Mouse (Mus musculus) splenic B cell, adult 2 months (primary cell): ENCODE measurements around the gene Grip1.

Experiments
- DNase-seq: peaks from one replicate; pipeline ENCODE4 v3.0.0-alpha.2; 2011; ENCODE audit warnings: low read depth, low spot score
- H3K27me3 ChIP-seq: 2 replicates; pipeline ENCODE4 v1.6.1; 2012; ENCODE audit warnings: mild to moderate bottlenecking, low read length, moderate library complexity, mixed read lengths; ENCODE audit not compliant: control insufficient read depth, poor library complexity, insufficient read depth, severe bottlenecking
- H3K36me3 ChIP-seq: 2 replicates; pipeline ENCODE4 v1.6.1; 2012; ENCODE audit warnings: mild to moderate bottlenecking, low read length, moderate library complexity, mixed read lengths; ENCODE audit not compliant: control insufficient read depth, poor library complexity, insufficient read depth, severe bottlenecking

Grip1 gene

DNA sequence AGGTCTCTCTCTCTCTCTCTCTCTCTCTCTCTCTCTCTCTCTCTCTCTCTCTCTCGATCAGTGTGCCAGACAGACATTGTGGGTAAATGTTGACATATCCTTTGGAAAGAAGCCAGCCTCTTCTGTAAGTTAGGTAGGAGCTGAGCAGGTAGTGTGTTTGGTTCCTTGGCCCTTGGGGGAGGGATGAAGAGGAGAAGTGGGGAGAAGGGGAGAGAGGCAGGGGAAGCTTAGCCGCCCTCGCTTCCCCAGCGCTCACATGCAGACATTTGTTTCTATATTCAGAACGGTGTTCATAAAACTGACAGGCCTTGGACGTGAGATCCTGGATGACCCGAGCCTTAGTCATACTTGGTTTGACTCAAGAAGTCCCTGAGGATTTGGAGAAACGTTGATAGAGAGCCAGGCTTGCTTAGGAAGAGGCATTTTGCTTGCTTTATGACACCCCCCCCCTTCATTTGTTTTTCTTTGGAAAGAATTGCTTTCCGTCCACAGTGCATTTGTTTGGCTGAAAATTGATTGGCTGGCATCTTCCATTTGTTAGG lies 243.7 kb downstream of the Grip1 start:
- no peak for DNase-seq
- Histone ChIP-seq H3K27me3 (no peaks in the 10 kb centered on the region), H3K36me3 (no peaks in the 10 kb centered on the region)

DNA sequence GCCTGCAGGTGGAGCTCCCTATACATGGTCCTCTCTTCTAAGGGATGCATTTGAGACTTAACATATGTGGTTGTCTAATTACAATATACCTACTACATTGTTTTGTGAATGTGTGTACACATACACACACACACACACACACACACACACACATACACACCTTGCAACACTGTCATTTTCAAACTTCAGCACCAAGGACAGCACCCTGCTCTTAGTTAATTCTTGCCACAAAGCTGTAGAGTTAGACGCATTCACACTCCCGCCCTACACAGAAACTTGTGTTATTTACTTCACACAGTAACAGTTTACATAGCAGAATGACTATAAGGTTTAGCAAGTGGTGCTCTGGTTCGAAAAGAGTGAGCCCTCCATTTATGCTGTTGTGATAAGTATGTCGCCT lies 251.7 kb downstream of the Grip1 start:
- no peak for DNase-seq
- Histone ChIP-seq H3K27me3 (no peaks in the 10 kb centered on the region), H3K36me3 (no peaks in the 10 kb centered on the region)

DNA sequence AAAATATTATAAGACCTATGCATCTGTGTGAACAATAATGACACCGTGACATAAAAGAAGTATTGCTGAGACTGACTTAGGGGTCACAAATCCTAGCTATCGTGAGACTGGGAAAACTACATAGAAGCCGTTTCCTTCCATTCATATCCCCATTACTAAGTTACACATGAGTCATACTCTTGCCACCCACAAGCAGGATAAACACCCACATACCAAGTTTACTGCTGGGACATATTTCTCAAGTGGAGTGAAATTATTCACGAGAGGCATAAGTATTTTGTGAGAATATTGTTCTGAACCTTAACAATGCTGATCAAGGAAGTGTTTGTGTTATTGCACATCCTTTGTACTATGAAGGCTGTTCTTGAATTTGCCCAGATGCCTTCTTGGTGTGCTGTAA lies 252.7 kb downstream of the Grip1 start:
- H3K27me3 ChIP-seq, result no peaks in the 10 kb centered on the region
- H3K36me3 ChIP-seq, result no peaks in the 10 kb centered on the region
- DNase-seq, result no peak

DNA sequence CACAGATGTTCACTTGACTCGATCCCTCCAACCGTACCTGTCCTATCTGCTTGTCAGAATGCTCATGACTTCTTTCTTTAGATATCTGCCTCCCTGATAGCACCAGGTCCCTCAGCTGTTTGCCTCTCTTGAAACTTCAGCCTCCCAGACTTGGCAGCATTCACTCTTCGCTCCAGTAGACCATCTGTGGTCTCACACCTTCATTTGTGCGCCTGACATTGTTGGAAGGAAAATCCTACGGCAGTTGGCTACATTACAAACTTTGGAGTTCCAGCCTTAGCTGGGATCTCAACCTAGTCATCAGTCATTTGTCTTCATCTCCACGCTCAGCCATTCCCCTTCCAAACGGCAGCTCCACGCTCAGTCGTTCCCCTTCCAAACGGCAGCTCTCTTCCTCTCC lies 253.4 kb downstream of the Grip1 start:
- no peak for DNase-seq

DNA sequence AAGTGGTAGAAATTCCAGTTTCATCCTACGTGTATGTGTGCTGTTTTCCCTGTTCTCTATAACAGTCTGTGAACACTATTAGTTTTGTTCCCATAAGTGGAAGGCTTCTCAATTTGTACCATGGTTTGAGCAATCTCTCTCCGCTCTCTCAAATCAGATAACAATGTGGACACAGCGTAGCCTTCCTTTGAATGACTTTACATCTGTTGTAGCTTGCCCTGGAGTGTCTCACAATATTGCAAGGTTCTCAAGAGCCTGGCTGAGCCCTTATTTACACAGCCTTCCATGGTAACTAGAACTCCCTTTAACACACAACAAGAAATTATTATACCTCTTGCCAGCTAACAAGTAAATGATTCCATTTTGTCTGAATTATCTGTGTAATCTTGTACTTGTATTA lies 268.3 kb downstream of the Grip1 start:
- Histone ChIP-seq H3K27me3 (no peaks in the 10 kb centered on the region), H3K36me3 (no peaks in the 10 kb centered on the region)
- no peak for DNase-seq

More for the DNA sequence above, 253.4 kb downstream of the Grip1 start:
- Histone ChIP-seq H3K27me3 (no peaks in the 10 kb centered on the region), H3K36me3 (no peaks in the 10 kb centered on the region)

DNA sequence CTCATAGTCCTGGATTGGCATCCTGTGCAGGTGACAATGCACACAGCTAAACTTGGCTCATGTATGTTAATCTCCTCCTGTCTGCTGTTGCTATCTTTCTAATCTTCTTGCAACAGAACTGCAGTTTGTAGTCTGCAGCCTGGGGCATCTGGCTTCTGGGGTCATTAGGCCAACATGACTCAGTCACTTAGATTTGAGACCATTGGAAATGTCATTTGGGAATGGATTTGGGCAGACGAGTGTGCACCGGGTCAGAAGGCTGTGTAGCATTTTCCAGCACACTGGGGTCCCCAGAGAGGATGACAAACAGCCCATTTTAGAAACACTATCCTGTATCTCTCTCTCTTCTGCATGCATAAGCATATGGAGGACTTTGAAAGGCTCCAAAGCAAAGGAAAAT lies 268.8 kb downstream of the Grip1 start:
- Histone ChIP-seq H3K36me3 (no peaks in the 10 kb centered on the region), H3K27me3 (no peaks in the 10 kb centered on the region)
- DNase-seq, result no peak

DNA sequence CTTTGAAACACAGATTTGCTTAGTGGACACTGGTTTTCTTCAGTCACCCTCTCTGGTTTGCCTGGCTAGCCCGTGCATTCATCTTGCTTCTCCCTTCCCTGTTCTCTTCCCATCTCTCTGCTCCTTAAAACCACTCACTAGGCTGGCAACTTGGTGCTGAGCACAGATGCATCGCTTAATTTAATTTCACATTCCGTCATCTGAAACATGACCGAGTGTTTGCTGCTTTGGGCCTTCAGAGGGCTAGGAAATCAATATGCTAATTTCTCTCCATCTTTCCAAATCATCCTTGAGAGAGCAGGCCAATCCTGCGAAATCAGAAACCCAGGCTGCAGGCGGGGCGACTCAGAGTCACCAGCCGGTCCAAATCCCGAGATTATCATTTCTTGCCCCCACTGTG lies 270.0 kb downstream of the Grip1 start:
- Histone ChIP-seq H3K27me3 (no peaks in the 10 kb centered on the region), H3K36me3 (no peaks in the 10 kb centered on the region)
- no peak for DNase-seq

DNA sequence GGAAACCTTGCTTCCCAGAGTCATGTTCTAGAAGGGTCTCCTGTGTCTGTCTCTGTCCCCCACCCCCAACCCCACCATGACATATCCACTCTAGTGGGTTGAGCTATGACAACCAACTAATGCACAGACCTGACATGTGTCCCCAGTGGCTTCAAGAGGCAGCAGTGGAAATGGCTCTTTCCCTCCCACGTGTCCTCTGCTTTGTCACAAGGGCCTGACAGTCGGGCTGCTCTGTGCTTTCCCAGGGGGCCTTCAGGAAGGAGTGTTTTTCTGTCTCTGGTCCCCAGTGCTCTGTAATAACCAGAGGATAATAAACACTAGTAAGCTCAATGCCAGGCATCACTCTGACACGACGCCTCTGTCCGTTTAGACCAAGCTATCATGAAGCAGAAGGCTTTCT lies 271.7 kb downstream of the Grip1 start:
- Histone ChIP-seq H3K36me3 (no peaks in the 10 kb centered on the region), H3K27me3 (no peaks in the 10 kb centered on the region)
- DNase-seq, result no peak

DNA sequence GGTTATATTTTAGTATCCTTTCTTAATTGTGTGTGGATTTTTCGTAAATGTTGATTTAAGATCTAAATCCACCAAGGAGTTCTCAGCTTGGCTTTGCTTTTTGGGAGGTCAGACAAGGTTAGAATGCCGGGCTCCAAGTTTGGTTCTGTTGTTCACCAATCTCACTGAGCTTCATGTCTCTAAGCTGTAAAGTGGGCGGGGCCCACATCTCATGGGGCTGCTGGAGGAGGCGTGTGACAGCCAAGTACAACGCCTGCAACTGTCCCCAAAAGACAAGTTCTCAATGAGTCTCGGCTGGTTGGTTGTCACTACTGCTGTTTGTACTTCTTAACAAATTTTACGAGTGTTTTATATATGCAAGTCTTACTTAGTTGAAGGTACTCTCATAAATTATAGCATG lies 272.3 kb downstream of the Grip1 start:
- DNase-seq, result no peak
- no peaks in the 10 kb centered on the region for H3K27me3 ChIP-seq
- H3K36me3 ChIP-seq, result no peaks in the 10 kb centered on the region

DNA sequence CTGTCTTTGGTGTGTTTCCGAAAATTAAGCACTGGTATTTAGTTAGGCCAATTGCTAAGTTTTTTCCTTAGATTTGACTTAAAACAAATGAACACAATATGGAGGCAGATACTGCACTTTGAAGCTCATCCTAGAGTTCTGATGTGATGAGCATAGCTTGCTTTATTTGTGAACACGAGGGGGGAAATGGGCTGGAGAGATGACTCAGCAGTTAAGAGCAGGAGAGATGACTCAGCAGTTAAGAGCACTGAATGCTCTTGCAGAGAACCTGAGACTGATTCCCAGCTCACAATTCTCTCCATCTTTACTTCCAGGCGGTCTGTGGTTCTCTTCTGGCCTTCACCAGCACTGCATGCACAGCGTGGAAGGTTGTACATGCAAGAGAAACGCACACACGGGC lies 273.3 kb downstream of the Grip1 start:
- Histone ChIP-seq H3K36me3 (no peaks in the 10 kb centered on the region), H3K27me3 (no peaks in the 10 kb centered on the region)
- no peak for DNase-seq

DNA sequence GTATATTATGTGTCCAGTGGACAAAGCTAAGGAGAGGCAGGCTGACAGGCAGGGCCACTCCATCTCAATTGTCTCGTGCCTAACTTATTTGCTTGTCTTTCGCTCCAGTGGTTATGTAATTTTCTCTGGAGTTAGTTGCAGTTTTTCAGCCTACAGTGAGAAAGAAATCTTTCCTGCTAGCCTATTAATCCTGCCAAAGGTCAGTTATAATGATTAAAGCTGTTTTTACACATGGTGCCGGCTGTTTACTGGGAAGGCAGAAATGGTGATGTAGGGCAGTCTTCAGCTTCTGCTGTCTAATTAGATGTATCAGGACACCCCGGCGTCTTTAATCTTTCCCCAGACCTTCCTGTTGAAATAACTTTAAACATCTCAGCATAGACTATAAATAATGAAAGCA lies 276.6 kb downstream of the Grip1 start:
- H3K27me3 ChIP-seq, result no peaks in the 10 kb centered on the region
- H3K36me3 ChIP-seq, result no peaks in the 10 kb centered on the region
- DNase-seq, result no peak

DNA sequence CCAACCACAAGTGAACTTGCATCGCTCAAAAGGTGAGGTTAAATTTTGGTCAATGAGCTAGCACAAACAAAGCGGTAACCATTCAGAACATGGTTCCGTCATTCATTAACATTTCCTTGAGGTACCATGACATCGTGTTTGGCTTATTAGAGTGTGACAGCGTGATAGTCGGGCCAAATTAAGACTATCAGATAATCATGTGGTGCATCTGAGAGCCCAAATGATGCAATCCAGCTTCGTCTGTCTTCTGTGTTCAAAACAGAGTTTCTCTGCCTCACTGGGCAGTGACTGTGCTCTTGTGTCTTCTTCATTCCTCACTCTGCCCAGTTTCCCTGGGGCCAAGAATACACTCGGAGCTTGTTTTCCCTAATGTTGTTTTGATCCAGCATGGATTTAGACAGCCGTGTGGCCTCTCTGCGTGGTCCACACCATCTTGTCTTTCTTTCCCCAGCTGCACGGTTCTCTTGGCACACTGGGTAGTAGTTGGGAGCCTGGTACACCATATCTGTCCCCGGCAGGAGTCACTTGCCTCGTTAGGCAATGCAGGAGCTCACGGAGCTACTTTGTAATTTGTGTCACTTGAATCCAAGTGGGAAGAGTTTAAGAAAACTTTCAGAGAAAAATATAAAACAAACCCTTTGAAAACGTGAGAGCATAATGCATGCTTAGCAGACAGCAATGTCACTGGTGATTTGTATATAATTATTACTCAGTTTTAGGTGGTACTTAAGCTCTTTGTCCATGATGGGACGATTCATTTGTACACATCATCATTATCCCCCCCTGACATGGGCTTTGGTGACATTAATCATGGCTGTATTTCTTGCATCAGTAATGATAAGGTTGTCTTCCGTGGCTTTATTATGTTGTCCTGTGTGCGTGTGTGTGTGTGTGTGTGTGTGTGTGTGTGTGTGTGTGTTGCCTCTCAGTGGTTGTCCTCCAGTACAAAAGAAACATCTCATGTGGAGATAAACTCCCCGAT lies 281.7 kb downstream of the Grip1 start:
- no peak for DNase-seq
- H3K27me3 ChIP-seq, result no peaks in the 10 kb centered on the region
- H3K36me3 ChIP-seq, result no peaks in the 10 kb centered on the region

DNA sequence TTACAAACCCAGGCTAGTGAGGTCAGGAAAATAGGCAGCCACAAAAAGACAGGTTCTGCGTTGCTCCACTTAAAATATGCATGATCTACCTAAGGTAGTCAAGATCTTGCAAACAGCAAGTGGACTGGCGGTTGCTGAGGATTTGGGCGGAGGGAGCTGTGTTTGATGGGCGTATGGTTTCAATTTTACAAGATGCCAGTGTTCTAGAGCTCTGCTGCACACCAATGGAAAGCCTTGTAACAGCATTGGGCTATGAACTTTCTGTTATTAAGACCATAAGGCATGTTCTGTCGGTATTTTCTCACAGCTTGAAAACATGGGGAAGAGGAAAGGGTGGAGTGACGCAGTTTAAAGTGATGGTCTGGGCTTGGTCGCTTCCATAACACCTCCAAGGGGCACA lies 285.8 kb downstream of the Grip1 start:
- Histone ChIP-seq H3K27me3 (no peaks in the 10 kb centered on the region), H3K36me3 (no peaks in the 10 kb centered on the region)
- DNase-seq, result no peak

DNA sequence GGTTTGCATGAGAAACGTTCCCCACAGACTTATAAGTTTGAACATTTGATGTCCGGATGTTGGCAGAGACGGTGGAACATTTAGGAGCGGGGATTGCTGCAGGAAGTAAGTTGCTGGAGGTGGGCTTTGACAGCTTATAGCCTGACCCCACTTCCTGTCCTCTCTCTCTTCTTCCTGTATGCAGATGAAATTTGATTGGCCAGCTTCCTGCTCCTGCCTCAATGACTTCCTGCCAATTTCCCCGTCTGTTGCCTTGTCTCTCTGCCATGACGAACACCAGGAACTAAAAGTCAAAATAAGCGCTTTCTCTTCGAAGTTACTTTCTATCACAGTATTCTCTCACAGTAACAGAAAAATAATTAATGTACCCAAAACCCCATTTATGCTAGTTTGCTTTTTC lies 289.1 kb downstream of the Grip1 start:
- Histone ChIP-seq H3K36me3 (no peaks in the 10 kb centered on the region), H3K27me3 (no peaks in the 10 kb centered on the region)
- no peak for DNase-seq

DNA sequence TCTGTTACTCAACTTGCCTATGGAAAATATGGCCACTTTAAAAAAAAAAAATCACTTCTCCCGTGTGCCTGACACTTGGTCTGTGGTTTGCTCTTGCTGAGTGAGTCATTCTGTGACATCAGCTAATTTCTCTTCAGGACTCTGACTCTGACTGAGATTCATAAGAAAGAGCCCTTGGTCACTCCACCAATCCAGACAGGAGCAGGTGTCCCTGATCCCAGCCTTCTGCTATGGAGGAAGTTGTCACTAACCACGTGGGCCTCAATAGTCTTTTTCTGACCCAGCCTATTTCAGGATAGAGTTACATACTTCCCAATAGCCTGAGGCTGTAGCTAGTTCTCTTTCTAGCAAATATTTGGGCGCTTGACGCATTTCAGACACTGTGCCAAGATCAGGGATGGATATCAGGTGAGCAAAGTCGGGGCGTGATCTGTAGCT lies 298.8 kb downstream of the Grip1 start:
- H3K36me3 ChIP-seq, result no peaks in the 10 kb centered on the region
- no peaks in the 10 kb centered on the region for H3K27me3 ChIP-seq
- no peak for DNase-seq
